Mouse (Mus musculus) kidney, embryonic 16.5 days (tissue): Measurements from ENCODE around the gene Tmem222. TPM values are rescaled to one million over a fixed set of nuclear protein-coding genes. Genes with fewer than 3 reads are reported as not detected.

Experiments
- ATAC-seq: fragments of 200-750 bp; cut with Nextera tagmentation; 2 replicates; pipeline ENCODE4 v1.8.0; 2017; ENCODE audit warnings: moderate TSS enrichment; ENCODE audit not compliant: low FRiP score, low TSS enrichment
- H3K27ac ChIP-seq: fragments of 300-500 bp; sonication (generic); 2 replicates; pipeline ENCODE4 v1.5.1; 2014; ENCODE audit warnings: low read length
- H3K27me3 ChIP-seq: fragments of 300-500 bp; sonication (generic); 2 replicates; pipeline ENCODE4 v1.6.1; 2014; ENCODE audit warnings: low read length, control low read depth, mixed read lengths; ENCODE audit not compliant: insufficient read depth
- H3K36me3 ChIP-seq: fragments of 300-500 bp; sonication (generic); 2 replicates; pipeline ENCODE4 v1.6.1; 2014; ENCODE audit warnings: low read length, control low read depth, mixed read lengths; ENCODE audit not compliant: insufficient read depth
- H3K4me1 ChIP-seq: fragments of 300-500 bp; sonication (generic); 2 replicates; pipeline ENCODE4 v1.6.1; 2014; ENCODE audit warnings: low read length, control low read depth, mixed read lengths; ENCODE audit not compliant: insufficient read depth
- H3K4me2 ChIP-seq: fragments of 300-500 bp; sonication (generic); replicated peaks from 2 replicates; pipeline ENCODE4 v1.6.1; 2014; ENCODE audit warnings: low read depth, low read length
- H3K4me3 ChIP-seq: fragments of 300-500 bp; sonication (generic); 2 replicates; pipeline ENCODE4 v1.5.1; 2014; ENCODE audit warnings: mild to moderate bottlenecking, low read length
- H3K9ac ChIP-seq: fragments of 300-500 bp; sonication (generic); replicated peaks from 2 replicates; pipeline ENCODE4 v1.6.1; 2014; ENCODE audit warnings: low read length
- H3K9me3 ChIP-seq: fragments of 300-500 bp; sonication (generic); 2 replicates; pipeline ENCODE4 v1.6.1; 2016; ENCODE audit warnings: low read length, control low read depth
- WGBS: fragments of 180-500 bp; shearing (Covaris S2); extraction: QIAGEN DNeasy Blood & Tissue Kit; methylation state at CpG from one replicate; pipeline ENCODE4 v1.1.7; 2014; 5-methylcytosine and 5-hydroxymethylcytosine counted together
- polyA plus RNA-seq: library from polyadenylated mRNA; unstranded; fragments of >200 nt; fragmentation: Nextera tagmentation; extraction: Ambion mirVana; gene quantifications from 2 replicates; pipeline ENCODE4 v1.2.1, GENCODE M21; 2015

Tmem222 gene
- polyA plus RNA-seq, result 90.4 and 97.7 TPM in 2 replicates

DNA sequence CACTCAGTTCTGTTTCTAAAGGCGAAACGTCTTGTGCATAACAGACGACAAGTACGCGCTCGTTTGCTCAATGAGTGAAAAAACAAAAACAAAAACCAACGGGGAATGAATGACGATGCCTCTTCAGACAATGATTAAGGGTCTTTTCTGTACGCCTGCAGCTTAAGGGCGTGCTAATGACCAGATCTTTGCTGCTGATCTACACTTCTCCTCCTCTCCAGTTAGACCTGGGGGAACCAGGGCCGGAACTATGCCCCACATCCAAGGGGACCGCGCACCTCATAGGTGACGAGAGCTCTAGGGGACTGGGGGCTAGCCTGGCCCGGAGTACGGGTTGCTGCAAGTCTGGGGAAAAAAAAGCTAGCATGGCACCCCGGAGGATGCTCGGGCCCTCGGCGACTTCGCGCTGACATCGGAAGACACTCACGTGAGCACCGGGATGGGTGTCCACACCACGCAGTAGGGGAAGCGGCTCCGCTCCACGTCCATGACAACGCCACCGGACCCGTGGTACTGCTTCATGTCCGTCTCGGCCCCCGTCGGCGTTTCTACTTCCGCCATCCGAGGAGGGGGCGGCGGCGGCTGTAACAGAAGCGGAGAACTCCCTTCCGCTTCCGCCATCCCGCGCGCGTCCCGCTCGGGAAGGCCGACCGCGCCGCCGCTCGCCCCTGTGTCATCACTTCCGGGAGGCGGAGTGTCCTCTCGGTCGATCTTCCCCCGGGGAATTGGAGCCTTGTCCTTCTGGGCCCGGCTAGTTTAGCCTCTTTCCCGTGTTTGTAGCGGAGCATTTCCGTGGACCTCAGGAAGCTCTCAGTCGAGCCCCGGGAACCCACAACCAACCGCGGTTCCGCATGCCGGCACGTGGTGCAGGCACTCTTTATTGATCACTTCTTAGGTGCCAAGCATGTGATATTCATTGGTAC, at the start of gene Tmem222:
TSS of gene Tmem222 (minus strand) at position 689 of the 923 bp plus-strand sequence.
- peak; percentile 92 for ATAC-seq
- Histone ChIP-seq H3K4me1 (peaks cover 31% of the 10 kb centered on the region), H3K4me3 (peak within 1 kb of the TSS; percentile 71), H3K9me3 (no peaks in the 10 kb centered on the region), H3K27ac (peak within 1 kb of the TSS; percentile 95), H3K36me3 (no peaks in the 10 kb centered on the region), H3K27me3 (no peaks in the 10 kb centered on the region), H3K4me2 (peak within 1 kb of the TSS; percentile 66), H3K9ac (peak within 1 kb of the TSS; percentile 83)
- WGBS, result under 1% methylated on average over 73 of the region's 73 CpGs

DNA sequence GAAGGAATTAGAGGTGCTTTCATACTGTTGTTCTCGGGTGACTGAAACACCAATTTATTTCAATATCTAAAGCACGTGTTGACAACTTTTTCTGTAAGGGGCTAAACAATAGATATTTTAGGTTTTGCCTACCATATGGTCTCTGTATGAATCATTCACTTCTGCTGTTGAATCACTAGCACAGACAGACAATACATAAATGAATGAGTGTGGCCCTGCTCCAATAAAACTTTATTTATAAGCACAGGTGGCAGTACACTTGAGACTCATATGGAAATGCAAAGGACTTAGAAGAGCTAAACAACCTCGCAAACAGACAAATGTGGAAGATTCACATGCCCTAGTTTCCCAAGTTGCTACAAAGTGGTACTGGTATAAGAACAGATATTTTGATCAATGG, 42.1 kb upstream of the Tmem222 start:
- Histone ChIP-seq H3K4me2 (no peak overlapping the region), H3K9me3 (no peaks in the 10 kb centered on the region), H3K27me3 (no peaks in the 10 kb centered on the region), H3K36me3 (no peaks in the 10 kb centered on the region), H3K4me3 (no peak overlapping the region), H3K4me1 (no peaks in the 10 kb centered on the region), H3K9ac (no peak overlapping the region), H3K27ac (no peak overlapping the region)
- no peak for ATAC-seq
- WGBS, result 94% methylated on average over 3 of the region's 3 CpGs

DNA sequence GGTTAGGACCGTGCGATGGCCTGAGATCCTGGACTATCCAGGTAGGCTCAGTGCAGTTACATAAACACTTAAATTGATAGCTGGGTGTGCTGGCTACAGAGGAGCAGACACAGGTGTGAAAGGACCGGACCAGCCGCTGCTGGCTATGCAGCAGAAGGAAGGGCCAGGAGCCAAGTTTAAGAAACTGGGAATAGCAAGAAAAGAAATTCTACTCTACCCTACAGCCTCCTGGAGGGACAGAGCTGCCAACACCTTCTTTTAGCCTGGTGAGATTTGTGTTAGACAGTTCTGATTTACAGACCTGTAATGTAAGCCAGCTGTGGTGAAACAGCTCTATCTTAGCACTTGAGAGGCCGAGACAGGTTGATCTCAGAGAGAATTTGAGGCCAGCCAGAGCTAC, 38.4 kb upstream of the Tmem222 start:
- no peaks in the 10 kb centered on the region for H3K4me1 ChIP-seq
- no peak overlapping the region for H3K27ac ChIP-seq
- no peak for ATAC-seq
- H3K4me2 ChIP-seq, result no peak overlapping the region
- no peak overlapping the region for H3K9ac ChIP-seq
- 76% methylated on average over 5 of the region's 5 CpGs for WGBS
- peaks cover 3% of the 10 kb centered on the region; the same call in 1 of the 2 replicates for H3K36me3 ChIP-seq
- no peaks in the 10 kb centered on the region for H3K27me3 ChIP-seq
- no peak overlapping the region for H3K4me3 ChIP-seq
- H3K9me3 ChIP-seq, result no peaks in the 10 kb centered on the region

DNA sequence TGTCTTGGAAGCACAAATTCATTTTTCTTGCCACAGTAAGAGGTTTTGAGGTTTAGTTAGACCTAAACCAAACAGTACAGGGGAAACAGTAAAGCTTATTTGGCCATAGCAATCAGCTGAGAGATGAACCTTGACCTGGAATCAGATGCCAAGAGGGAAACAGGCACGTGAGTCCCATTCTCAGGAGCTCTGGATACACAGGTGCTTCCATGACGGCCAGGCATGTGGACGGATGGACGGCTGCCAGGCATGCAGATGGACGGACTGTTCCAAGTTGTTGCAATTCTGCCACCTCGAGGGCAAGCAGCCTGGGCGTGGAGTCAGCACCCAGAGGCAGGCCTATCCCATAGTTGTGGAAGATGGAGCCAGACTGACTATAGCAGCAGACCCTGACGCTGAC, 37.3 kb upstream of the Tmem222 start:
- ATAC-seq, result no peak
- Histone ChIP-seq H3K36me3 (peaks cover 3% of the 10 kb centered on the region; the same call in 1 of the 2 replicates), H3K9me3 (no peaks in the 10 kb centered on the region), H3K4me3 (no peak overlapping the region), H3K27ac (no peak overlapping the region), H3K27me3 (no peaks in the 10 kb centered on the region), H3K4me2 (no peak overlapping the region), H3K4me1 (no peaks in the 10 kb centered on the region), H3K9ac (no peak overlapping the region)
- 76% methylated on average over 8 of the region's 8 CpGs for WGBS

DNA sequence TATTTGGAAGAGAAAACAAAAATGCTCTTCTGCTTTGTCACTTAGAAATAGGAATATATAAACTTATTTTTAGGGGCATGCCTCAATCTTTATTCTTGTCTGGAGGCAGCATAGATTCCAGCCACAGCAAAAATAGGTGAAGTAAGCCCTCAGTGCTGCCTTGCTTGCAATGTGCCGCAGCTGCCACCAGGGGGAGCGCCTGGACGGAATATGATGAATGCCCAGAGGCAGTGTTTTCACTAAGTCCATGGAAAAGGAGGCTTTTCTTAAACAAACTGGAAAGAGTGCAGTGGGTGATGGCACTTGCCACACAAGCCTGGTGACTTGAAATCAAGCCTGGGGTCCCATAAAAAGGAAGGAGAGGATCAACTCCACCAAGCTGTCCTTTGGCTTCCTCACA, 32.4 kb upstream of the Tmem222 start:
- no peak overlapping the region for H3K9ac ChIP-seq
- ATAC-seq, result no peak
- no peaks in the 10 kb centered on the region for H3K4me1 ChIP-seq
- no peak overlapping the region for H3K27ac ChIP-seq
- no peaks in the 10 kb centered on the region for H3K27me3 ChIP-seq
- no peak overlapping the region for H3K4me3 ChIP-seq
- H3K36me3 ChIP-seq, result peaks cover 3% of the 10 kb centered on the region; the same call in 1 of the 2 replicates
- no peak overlapping the region for H3K4me2 ChIP-seq
- under 1% methylated on average over 3 of the region's 3 CpGs for WGBS
- H3K9me3 ChIP-seq, result no peaks in the 10 kb centered on the region

DNA sequence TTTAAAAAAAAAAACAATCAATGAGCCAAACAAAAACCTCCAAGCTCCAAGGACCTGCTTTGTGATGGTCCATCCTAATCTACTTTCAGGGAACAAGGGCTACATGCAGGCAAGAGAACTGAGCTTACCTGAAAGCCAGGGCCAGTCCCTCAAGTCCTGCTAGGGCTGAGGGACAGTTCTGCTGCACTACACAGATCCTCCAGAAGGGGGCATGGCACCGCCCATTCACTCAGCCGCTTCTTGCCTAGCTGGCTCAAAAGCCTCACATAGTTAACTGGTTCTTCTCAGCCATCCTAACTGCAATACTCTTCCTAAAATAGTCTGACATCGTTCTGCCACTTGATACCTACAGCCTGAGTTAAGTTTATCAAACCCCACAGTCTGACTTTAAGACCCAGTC, 29.7 kb upstream of the Tmem222 start:
- Histone ChIP-seq H3K27ac (no peak overlapping the region), H3K36me3 (no peaks in the 10 kb centered on the region), H3K4me3 (no peak overlapping the region), H3K4me1 (no peaks in the 10 kb centered on the region), H3K4me2 (no peak overlapping the region), H3K9me3 (no peaks in the 10 kb centered on the region), H3K27me3 (no peaks in the 10 kb centered on the region), H3K9ac (no peak overlapping the region)
- WGBS, result 46% methylated on average over 3 of the region's 3 CpGs
- no peak for ATAC-seq

DNA sequence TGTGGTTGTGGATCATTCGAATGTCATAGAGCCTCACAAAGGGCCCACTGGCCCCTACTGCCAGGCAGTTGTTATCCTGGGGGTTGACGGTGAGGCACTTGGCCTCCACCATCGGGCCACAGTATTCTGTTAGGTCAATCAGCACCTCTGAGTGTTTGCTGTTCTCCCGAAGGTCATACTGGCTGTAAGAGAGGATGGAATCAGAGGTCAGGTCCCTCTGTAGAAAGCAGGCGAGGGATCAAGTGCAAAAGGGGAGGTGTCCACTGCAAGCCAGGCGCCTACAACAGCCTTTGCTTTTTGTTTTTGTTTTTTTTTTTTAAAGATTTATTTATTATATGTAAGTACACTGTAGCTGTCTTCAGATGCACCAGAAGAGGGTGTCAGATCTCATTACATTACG, 28.2 kb upstream of the Tmem222 start:
- no peak overlapping the region for H3K4me3 ChIP-seq
- H3K4me1 ChIP-seq, result no peaks in the 10 kb centered on the region
- no peaks in the 10 kb centered on the region for H3K27me3 ChIP-seq
- peaks cover 8% of the 10 kb centered on the region; the same call in 1 of the 2 replicates for H3K36me3 ChIP-seq
- H3K9ac ChIP-seq, result no peak overlapping the region
- no peak for ATAC-seq
- no peak overlapping the region for H3K27ac ChIP-seq
- no peak overlapping the region for H3K4me2 ChIP-seq
- H3K9me3 ChIP-seq, result no peaks in the 10 kb centered on the region
- WGBS, result 89% methylated on average over 7 of the region's 7 CpGs

DNA sequence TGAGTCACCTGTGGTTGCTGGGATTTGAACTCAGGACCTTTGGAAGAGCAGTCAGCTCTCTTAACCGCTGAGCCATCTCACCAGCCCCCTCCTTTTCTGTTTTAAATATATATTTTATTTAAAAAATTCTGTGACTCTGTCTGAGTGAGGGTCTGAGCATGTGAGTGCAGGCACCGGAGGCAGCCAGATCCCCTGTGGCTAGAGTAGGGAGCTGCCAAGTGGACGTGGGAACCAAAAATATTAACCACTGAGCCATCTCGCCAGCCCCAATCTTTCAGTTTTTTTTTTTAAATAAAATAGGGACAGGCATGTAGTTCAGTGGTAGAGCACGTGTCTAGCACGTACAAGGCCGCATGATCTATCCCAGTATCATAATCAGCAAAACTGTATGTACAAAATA, 27.2 kb upstream of the Tmem222 start:
- ATAC-seq, result no peak
- no peaks in the 10 kb centered on the region for H3K4me1 ChIP-seq
- no peaks in the 10 kb centered on the region for H3K9me3 ChIP-seq
- H3K27me3 ChIP-seq, result no peaks in the 10 kb centered on the region
- H3K4me3 ChIP-seq, result no peak overlapping the region
- H3K9ac ChIP-seq, result no peak overlapping the region
- H3K36me3 ChIP-seq, result peaks cover 11% of the 10 kb centered on the region; the same call in 1 of the 2 replicates
- H3K4me2 ChIP-seq, result no peak overlapping the region
- 93% methylated on average over 7 of the region's 7 CpGs for WGBS
- no peak overlapping the region for H3K27ac ChIP-seq

DNA sequence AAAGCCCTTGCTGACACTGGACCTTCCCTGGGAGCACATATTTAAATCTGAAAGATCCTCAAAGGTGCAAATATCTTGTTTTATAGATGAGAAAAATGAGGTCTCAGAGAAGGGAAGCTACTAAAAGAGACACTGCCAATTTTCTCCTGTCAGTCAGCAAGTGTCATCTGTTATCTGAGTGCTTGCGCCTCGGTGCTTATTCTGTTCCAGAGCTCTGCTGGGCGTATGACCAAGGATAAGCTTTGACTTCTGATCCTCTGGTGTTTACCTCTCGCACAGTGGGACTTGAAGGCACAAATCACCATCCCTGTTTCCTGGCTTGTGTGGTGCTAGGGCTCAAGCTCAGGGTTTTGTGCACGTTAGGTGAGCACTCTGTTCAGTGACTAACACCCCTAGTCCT, 25.1 kb upstream of the Tmem222 start:
- ATAC-seq, result no peak
- Histone ChIP-seq H3K4me2 (no peak overlapping the region), H3K4me3 (no peak overlapping the region), H3K9ac (no peak overlapping the region), H3K27me3 (no peaks in the 10 kb centered on the region), H3K27ac (no peak overlapping the region), H3K36me3 (peaks cover 11% of the 10 kb centered on the region; the same call in 1 of the 2 replicates), H3K9me3 (no peaks in the 10 kb centered on the region), H3K4me1 (peaks cover 13% of the 10 kb centered on the region; the same call in 1 of the 2 replicates)
- 90% methylated on average over 5 of the region's 5 CpGs for WGBS

DNA sequence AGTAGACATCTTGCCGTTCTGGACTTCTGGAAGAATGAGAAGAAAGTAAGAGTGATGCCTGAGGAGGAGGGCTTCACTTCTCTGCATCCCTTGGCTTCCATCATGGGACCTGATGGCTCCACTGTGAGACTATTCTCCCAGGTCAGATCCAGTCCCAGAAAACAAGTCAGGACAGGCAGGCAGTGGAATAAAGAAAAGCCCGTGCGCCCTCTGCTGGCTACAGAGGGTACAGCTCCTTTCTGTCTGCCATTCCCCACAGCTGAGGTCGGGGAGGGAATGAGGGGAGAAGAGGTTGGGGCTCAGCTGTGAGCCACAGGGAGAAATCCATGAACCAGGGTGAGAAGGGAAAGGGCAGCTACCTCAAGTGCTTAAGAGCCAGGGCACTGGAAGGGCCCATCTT, 24.2 kb upstream of the Tmem222 start:
- H3K4me2 ChIP-seq, result no peak overlapping the region
- no peak for ATAC-seq
- H3K27me3 ChIP-seq, result no peaks in the 10 kb centered on the region
- H3K36me3 ChIP-seq, result peaks cover 11% of the 10 kb centered on the region; the same call in 1 of the 2 replicates
- H3K9me3 ChIP-seq, result no peaks in the 10 kb centered on the region
- H3K4me1 ChIP-seq, result peaks cover 13% of the 10 kb centered on the region; the same call in 1 of the 2 replicates
- H3K9ac ChIP-seq, result no peak overlapping the region
- no peak overlapping the region for H3K27ac ChIP-seq
- WGBS, result 22% methylated on average over 4 of the region's 4 CpGs
- H3K4me3 ChIP-seq, result no peak overlapping the region
